Mouse (Mus musculus) ES-E14 (cell line): ENCODE results near the gene Klk13.

Experiments used
- CHD2 ChIP-seq: IDR thresholded peaks from 2 replicates; pipeline ENCODE4 v1.6.1; 2014; ENCODE audit warnings: mild to moderate bottlenecking, low read depth, low read length, inconsistent platforms
- ZNF384 ChIP-seq: IDR thresholded peaks from 2 replicates; pipeline ENCODE4 v1.6.1; 2012; ENCODE audit warnings: low read depth, low read length, inconsistent platforms

DNA sequence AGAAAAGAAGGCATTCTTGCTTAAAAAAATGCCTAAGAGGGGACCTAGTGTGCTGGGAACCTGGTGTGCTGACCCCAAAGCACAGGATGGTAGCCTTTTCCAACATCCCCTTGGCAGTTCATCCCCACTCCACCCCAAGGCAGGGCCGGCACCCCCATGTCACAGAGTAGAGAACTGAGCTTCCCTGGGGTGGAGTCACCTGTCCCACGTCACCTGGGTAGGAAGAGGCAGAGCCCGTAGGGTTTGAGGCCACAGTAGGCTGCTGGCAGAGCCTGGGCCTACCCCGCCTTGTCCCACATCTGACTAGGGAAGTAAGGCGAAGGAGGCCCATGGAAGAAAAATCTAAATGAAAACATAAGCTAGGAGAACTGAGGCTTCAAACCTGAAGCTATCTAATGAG lies 62.0 kb downstream of the Klk13 start, which contains the start of gene Klk11:
- no peak for TF ChIP-seq CHD2
- no peak for TF ChIP-seq ZNF384
